Mouse (Mus musculus) left cerebral cortex, adult 2 months (tissue): Measurements from ENCODE around the gene Ep400. TPM values are rescaled to one million over a fixed set of nuclear protein-coding genes. Genes with fewer than 3 reads are reported as not detected.

Source experiments
- DNase-seq, 2 experiments: peaks; one replicate each; pipeline ENCODE4 v3.0.0; 2021 to 2022; ENCODE audit warnings: low spot score in 2 of 2, mixed read lengths in 1 of 2; ENCODE audit errors: extremely low spot score in 1 of 2
- H3K27ac ChIP-seq: fragments of 200-600 bp; 2 replicates; pipeline ENCODE4 v1.8.1; 2022
- H3K4me3 ChIP-seq: fragments of 200-600 bp; 2 replicates; pipeline ENCODE4 v1.8.1; 2022
- CTCF ChIP-seq: fragments of 200-600 bp; IDR thresholded peaks from 2 replicates; pipeline ENCODE4 v1.8.1; 2022; ENCODE audit warnings: antibody characterized with exemption, mild to moderate bottlenecking, moderate library complexity
- intact Hi-C: fragments of 180-260 bp; cut with DNase I; formaldehyde crosslinking; loops from one replicate; pipeline ENCODE4 v1.15.1; 2025
- total RNA-seq, 2 experiments: library from RNA; stranded (reverse); gene quantifications; 2 replicates each; pipeline ENCODE4 v1.2.3; 2021

Ep400 gene
- total RNA-seq, 2 experiments from 2014 or later: 106 to 114 TPM

GRCm38 (mm10) chr5:110801036-110801624, 30.6 kb upstream of the Ep400 start:
- intact Hi-C loops: no loop called here
- no peak for TF ChIP-seq CTCF
- Histone ChIP-seq H3K4me3 (no peak overlapping the region), H3K27ac (no peak overlapping the region)
- no peak for DNase-seq

GRCm38 (mm10) chr5:110797696-110798095, 27.2 kb upstream of the Ep400 start:
- H3K27ac ChIP-seq: no peak overlapping the region
- DNase-seq: no peak
- H3K4me3 ChIP-seq: no peak overlapping the region
- intact Hi-C loops: no loop called here
- TF ChIP-seq CTCF: no peak

GRCm38 (mm10) chr5:110794363-110794762, 23.8 kb upstream of the Ep400 start:
- intact Hi-C loops: no loop called here

GRCm38 (mm10) chr5:110788684-110789083, 18.2 kb upstream of the Ep400 start:
- no peak overlapping the region for H3K4me3 ChIP-seq
- peak; percentile 78 for TF ChIP-seq CTCF
- DNase-seq: peak in 1 of 2 experiments; percentile 49
- no peak overlapping the region for H3K27ac ChIP-seq
- intact Hi-C loops: loop anchor here (2.0 to 5.0 kb wide), 2 partner anchors 134 to 479 kb away; no protein-coding TSS in a partner anchor

More at GRCm38 (mm10) chr5:110794363-110794762, 23.8 kb upstream of the Ep400 start:
- H3K27ac ChIP-seq: no peak overlapping the region
- no peak overlapping the region for H3K4me3 ChIP-seq
- DNase-seq: no peak
- TF ChIP-seq CTCF: no peak

- intact Hi-C loops: loop anchor here (5.0 kb wide), 1 partner anchor 481 kb away; no protein-coding TSS in a partner anchor
- DNase-seq: peak in 1 of 2 experiments; percentile 28
- no peak overlapping the region for H3K4me3 ChIP-seq
- H3K27ac ChIP-seq: no peak overlapping the region
- TF ChIP-seq CTCF: peak; percentile 45
Measured at GRCm38 (mm10) chr5:110786081-110786835, 15.7 kb upstream of the Ep400 start.

- Histone ChIP-seq H3K4me3 (no peak overlapping the region), H3K27ac (no peak overlapping the region)
- intact Hi-C loops: no loop called here
- DNase-seq: no peak
- TF ChIP-seq CTCF: no peak
Measured at GRCm38 (mm10) chr5:110783150-110783549, 12.6 kb upstream of the Ep400 start.

- no peak for DNase-seq
- intact Hi-C loops: no loop called here
- Histone ChIP-seq H3K4me3 (no peak overlapping the region), H3K27ac (no peak overlapping the region)
- no peak for TF ChIP-seq CTCF
Measured at GRCm38 (mm10) chr5:110781529-110782238, 11.2 kb upstream of the Ep400 start.

- Histone ChIP-seq H3K27ac (peak overlapping the region; percentile 82), H3K4me3 (peak overlapping the region; percentile 76)
- intact Hi-C loops: loop anchor here (1.0 kb wide), 1 partner anchor 10 kb away; no protein-coding TSS in a partner anchor
- no peak for TF ChIP-seq CTCF
- peak in 1 of 2 experiments; percentile 30 for DNase-seq
Measured at GRCm38 (mm10) chr5:110780761-110781528, 10.4 kb upstream of the Ep400 start.

GRCm38 (mm10) chr5:110779998-110780760, 9.7 kb upstream of the Ep400 start, which contains the start of gene Pus1:
Gene Pus1, minus strand, starts transcription at chr5:110780659.
- DNase-seq: peak; percentile 93 to 96
- intact Hi-C loops: loop anchor here (1.0 kb wide), 1 partner anchor 9 kb away; no protein-coding TSS in a partner anchor
- no peak for TF ChIP-seq CTCF
- peak within 1 kb of the TSS; percentile 82 for H3K27ac ChIP-seq
- peak within 1 kb of the TSS; percentile 76 for H3K4me3 ChIP-seq

- no peak for DNase-seq
- H3K27ac ChIP-seq: no peak overlapping the region
- intact Hi-C loops: no loop called here
Measured at GRCm38 (mm10) chr5:110779276-110779997, 8.9 kb upstream of the Ep400 start.

More at GRCm38 (mm10) chr5:110779276-110779997, 8.9 kb upstream of the Ep400 start:
- peak overlapping the region; percentile 76 for H3K4me3 ChIP-seq
- TF ChIP-seq CTCF: no peak
